Mouse (Mus musculus) heart, postnatal 0 days (tissue): Measurements from ENCODE around the gene Ctf1. TPM values are rescaled to one million over a fixed set of nuclear protein-coding genes. Genes with fewer than 3 reads are reported as not detected.
A peak's percentile ranks its signal among the peaks of the same experiment; 100 is the strongest.
"Not testable (repeated sequence)": the region's sequence is repeated elsewhere in the genome, so short reads cannot be mapped to it uniquely, and the experiment has no call there.

ENCODE experiments used
- ATAC-seq: fragments of 200-750 bp; cut with Nextera tagmentation; 2 replicates; pipeline ENCODE4 v1.8.0; 2017; ENCODE audit warnings: low read depth, moderate number of reproducible peaks, moderate library complexity; ENCODE audit not compliant: insufficient read depth
- DNase-seq: peaks from one replicate; pipeline ENCODE4 v3.0.0-alpha.2; 2016; ENCODE audit warnings: low spot score
- H3K27ac ChIP-seq: fragments of 300-500 bp; sonication (generic); 2 replicates; pipeline ENCODE4 v1.5.1; 2014; ENCODE audit warnings: low read depth, mild to moderate bottlenecking
- H3K27me3 ChIP-seq: fragments of 300-500 bp; sonication (generic); 2 replicates; pipeline ENCODE4 v1.6.1; 2014; ENCODE audit warnings: low read length, mixed read lengths; ENCODE audit not compliant: control insufficient read depth, insufficient read depth
- H3K36me3 ChIP-seq: fragments of 300-500 bp; sonication (generic); replicated peaks from 2 replicates; pipeline ENCODE4 v1.6.1; 2014; ENCODE audit warnings: low read length, mixed read lengths; ENCODE audit not compliant: control insufficient read depth, insufficient read depth
- H3K4me1 ChIP-seq: fragments of 300-500 bp; sonication (generic); 2 replicates; pipeline ENCODE4 v1.6.1; 2014; ENCODE audit warnings: antibody characterized with exemption; ENCODE audit not compliant: control insufficient read depth, insufficient read depth
- H3K4me2 ChIP-seq: fragments of 300-500 bp; sonication (generic); 2 replicates; pipeline ENCODE4 v1.6.1; 2014; ENCODE audit warnings: low read depth, mild to moderate bottlenecking, low read length, moderate library complexity
- H3K4me3 ChIP-seq: fragments of 300-500 bp; sonication (generic); 2 replicates; pipeline ENCODE4 v1.5.1; 2014; ENCODE audit warnings: low read depth, low read length
- H3K9ac ChIP-seq: fragments of 300-500 bp; sonication (generic); replicated peaks from 2 replicates; pipeline ENCODE4 v1.6.1; 2014; ENCODE audit warnings: low read depth, low read length, mixed read lengths
- H3K9me3 ChIP-seq: fragments of 300-500 bp; sonication (generic); replicated peaks from 2 replicates; pipeline ENCODE4 v1.6.1; 2016; ENCODE audit warnings: low read length; ENCODE audit not compliant: control insufficient read depth
- CTCF ChIP-seq: IDR thresholded peaks from 2 replicates; pipeline ENCODE4 v1.5.1; 2016; ENCODE audit warnings: antibody characterized with exemption, control low read depth, low read depth
- EP300 ChIP-seq: IDR thresholded peaks from 2 replicates; pipeline ENCODE4 v1.6.1; 2016; ENCODE audit warnings: antibody characterized with exemption, low read depth
- WGBS: fragments of 180-500 bp; shearing (Covaris S2); extraction: QIAGEN DNeasy Blood & Tissue Kit; methylation state at CpG from one replicate; pipeline ENCODE4 v1.1.7; 2014; 5-methylcytosine and 5-hydroxymethylcytosine counted together
- polyA plus RNA-seq: library from polyadenylated mRNA; unstranded; fragments of >200 nt; fragmentation: Nextera tagmentation; extraction: Ambion mirVana; gene quantifications from 2 replicates; pipeline ENCODE4 v1.2.1, GENCODE M21; 2015
- total RNA-seq: library from RNA; depleted of rRNA; stranded (reverse); fragments of >200 nt; gene quantifications from 2 replicates; pipeline ENCODE4 v1.2.3, GENCODE M21; 2014; ENCODE audit warnings: low replicate concordance

Ctf1 gene
- total and polyA plus RNA-seq, 2 experiments from 2014 or later: 2.6 to 11.1 TPM

GRCm38 (mm10) chr7:127725924-127726323 lies 13.4 kb downstream of the Ctf1 start:
- no peak overlapping the region for H3K9ac ChIP-seq
- H3K27me3 ChIP-seq: no peaks in the 10 kb centered on the region
- no peaks in the 10 kb centered on the region for H3K9me3 ChIP-seq
- H3K36me3 ChIP-seq: no peaks in the 10 kb centered on the region
- WGBS: 63% methylated on average over 6 of the region's 6 CpGs
- no peaks in the 10 kb centered on the region for H3K4me1 ChIP-seq
- no peak for DNase-seq
- no peak for TF ChIP-seq EP300
- no peak for TF ChIP-seq CTCF
- H3K4me3 ChIP-seq: no peak overlapping the region
- H3K4me2 ChIP-seq: no peak overlapping the region
- ATAC-seq: no peak
- no peak overlapping the region for H3K27ac ChIP-seq

- no peak for TF ChIP-seq CTCF
- Histone ChIP-seq H3K27me3 (no peaks in the 10 kb centered on the region), H3K4me2 (no peak overlapping the region), H3K9ac (no peak overlapping the region), H3K4me3 (no peak overlapping the region), H3K27ac (no peak overlapping the region), H3K9me3 (no peaks in the 10 kb centered on the region), H3K4me1 (no peaks in the 10 kb centered on the region), H3K36me3 (no peaks in the 10 kb centered on the region)
- WGBS: 80% methylated on average over 7 of the region's 7 CpGs
- DNase-seq: no peak
- no peak for ATAC-seq
These were observed 15.4 kb downstream of the Ctf1 start for GRCm38 (mm10) chr7:127727898-127728297.

- WGBS: 45% methylated on average over 4 of the region's 4 CpGs
- H3K27me3 ChIP-seq: no peaks in the 10 kb centered on the region
- H3K4me3 ChIP-seq: no peak overlapping the region
- DNase-seq: no peak
- TF ChIP-seq EP300: no peak
- TF ChIP-seq CTCF: no peak
- no peak for ATAC-seq
- no peaks in the 10 kb centered on the region for H3K36me3 ChIP-seq
- H3K4me2 ChIP-seq: no peak overlapping the region
- no peak overlapping the region for H3K27ac ChIP-seq
- H3K9me3 ChIP-seq: no peaks in the 10 kb centered on the region
- no peaks in the 10 kb centered on the region for H3K4me1 ChIP-seq
- no peak overlapping the region for H3K9ac ChIP-seq
These were observed 17.6 kb downstream of the Ctf1 start for GRCm38 (mm10) chr7:127730170-127730569.

- H3K4me2 ChIP-seq, ATAC-seq, H3K4me3 ChIP-seq, H3K9me3 ChIP-seq, DNase-seq, H3K9ac ChIP-seq, H3K36me3 ChIP-seq, H3K4me1 ChIP-seq, H3K27me3 ChIP-seq, H3K27ac ChIP-seq: not testable (repeated sequence)
- WGBS: no CpG with 5 or more reads among the region's 5 CpGs
These were observed 19.5 kb downstream of the Ctf1 start, which contains the start of gene Ctf2 for GRCm38 (mm10) chr7:127732066-127732465. TSS of gene Ctf2 (minus strand) at chr7:127732166.

GRCm38 (mm10) chr7:127744366-127745045 lies 32.0 kb downstream of the Ctf1 start, which contains the start of gene Fbxl19:
TSS of gene Fbxl19 (plus strand) at chr7:127744543.
- peak within 1 kb of the TSS; percentile 80 for H3K27ac ChIP-seq
- TF ChIP-seq EP300 (no peak), CTCF (peak; percentile 61)
- WGBS: 1% methylated on average over 26 of the region's 26 CpGs

GRCm38 (mm10) chr7:127745251-127745651 lies 32.7 kb downstream of the Ctf1 start:
- peak; percentile 83 for ATAC-seq
- peak overlapping the region; percentile 80 for H3K27ac ChIP-seq
- peak overlapping the region; percentile 82 for H3K4me3 ChIP-seq
- peak; percentile 14; the same call in 1 of the 2 replicates for TF ChIP-seq CTCF
- no peak for TF ChIP-seq EP300
- H3K4me1 ChIP-seq: 0 out of 2 replicates have a peak, but pooled peaks cover 6% of the 10 kb centered on the region
- H3K9ac ChIP-seq: peak overlapping the region; percentile 77
- WGBS: under 1% methylated on average over 19 of the region's 19 CpGs
- H3K27me3 ChIP-seq: no peaks in the 10 kb centered on the region
- H3K9me3 ChIP-seq: no peaks in the 10 kb centered on the region
- peak; percentile 100 for DNase-seq
- peaks cover 21% of the 10 kb centered on the region for H3K36me3 ChIP-seq
- H3K4me2 ChIP-seq: peak overlapping the region; percentile 100

More at GRCm38 (mm10) chr7:127744366-127745045, 32.0 kb downstream of the Ctf1 start, which contains the start of gene Fbxl19:
- Histone ChIP-seq H3K27me3 (no peaks in the 10 kb centered on the region), H3K9ac (peak within 1 kb of the TSS; percentile 77; the same call in 1 of the 2 replicates), H3K36me3 (peaks cover 13% of the 10 kb centered on the region; the same call in 1 of the 2 replicates), H3K4me2 (peak within 1 kb of the TSS; percentile 100), H3K9me3 (no peaks in the 10 kb centered on the region), H3K4me1 (0 out of 2 replicates have a peak, but pooled peaks cover 6% of the 10 kb centered on the region), H3K4me3 (peak within 1 kb of the TSS; percentile 82)
- ATAC-seq: no peak
- peak; percentile 66 for DNase-seq
